Mouse (Mus musculus) stomach, embryonic 16.5 days (tissue): ENCODE measurements around the gene Hdac10. TPM values are rescaled to one million over a fixed set of nuclear protein-coding genes. Genes with fewer than 3 reads are reported as not detected.
A peak's percentile ranks its signal among the peaks of the same experiment; 100 is the strongest.

Experiments
- ATAC-seq: fragments of 200-750 bp; cut with Nextera tagmentation; 2 replicates; pipeline ENCODE4 v1.8.0; 2017; ENCODE audit warnings: moderate number of reproducible peaks, moderate TSS enrichment; ENCODE audit not compliant: insufficient read depth, low FRiP score
- H3K27ac ChIP-seq: fragments of 300-500 bp; sonication (generic); 2 replicates; pipeline ENCODE4 v1.5.1; 2014; ENCODE audit warnings: low read length
- H3K27me3 ChIP-seq: fragments of 300-500 bp; sonication (generic); 2 replicates; pipeline ENCODE4 v1.6.1; 2014; ENCODE audit warnings: low read length, control low read depth, mixed read lengths; ENCODE audit not compliant: control insufficient read depth, insufficient read depth
- H3K36me3 ChIP-seq: fragments of 300-500 bp; sonication (generic); 2 replicates; pipeline ENCODE4 v1.6.1; 2014; ENCODE audit warnings: low read length; ENCODE audit not compliant: control insufficient read depth, insufficient read depth
- H3K4me1 ChIP-seq: fragments of 300-500 bp; sonication (generic); 2 replicates; pipeline ENCODE4 v1.6.1; 2014; ENCODE audit warnings: low read length, control low read depth, mixed read lengths; ENCODE audit not compliant: control insufficient read depth, insufficient read depth
- H3K4me2 ChIP-seq: fragments of 300-500 bp; sonication (generic); 2 replicates; pipeline ENCODE4 v1.6.1; 2014; ENCODE audit warnings: low read depth, low read length, mixed read lengths
- H3K4me3 ChIP-seq: fragments of 300-500 bp; sonication (generic); replicated peaks from 2 replicates; pipeline ENCODE4 v1.5.1; 2014; ENCODE audit warnings: mild to moderate bottlenecking, low read length
- H3K9ac ChIP-seq: fragments of 300-500 bp; sonication (generic); 2 replicates; pipeline ENCODE4 v1.6.1; 2014; ENCODE audit warnings: low read length
- H3K9me3 ChIP-seq: fragments of 300-500 bp; sonication (generic); replicated peaks from 2 replicates; pipeline ENCODE4 v1.6.1; 2016; ENCODE audit warnings: low read length, control low read depth; ENCODE audit not compliant: control insufficient read depth
- WGBS: fragments of 180-500 bp; shearing (Covaris S2); extraction: QIAGEN DNeasy Blood & Tissue Kit; methylation state at CpG from one replicate; pipeline ENCODE4 v1.1.7; 2014; 5-methylcytosine and 5-hydroxymethylcytosine counted together
- polyA plus RNA-seq: library from polyadenylated mRNA; unstranded; fragments of >200 nt; fragmentation: Nextera tagmentation; extraction: Ambion mirVana; gene quantifications from 2 replicates; pipeline ENCODE4 v1.2.1, GENCODE M21; 2015

The Hdac10 gene
- polyA plus RNA-seq, 1 experiment from 2014 or later, result 23.7 TPM

- H3K9me3 ChIP-seq, result no peaks in the 10 kb centered on the region
- H3K4me2 ChIP-seq, result no peak overlapping the region
- peaks cover 26% of the 10 kb centered on the region for H3K36me3 ChIP-seq
- no peak for ATAC-seq
- H3K27me3 ChIP-seq, result peaks cover 16% of the 10 kb centered on the region
- H3K4me3 ChIP-seq, result no peak overlapping the region
- peaks cover 12% of the 10 kb centered on the region for H3K4me1 ChIP-seq
- no peak overlapping the region for H3K27ac ChIP-seq
- H3K9ac ChIP-seq, result no peak overlapping the region
These were observed 23.8 kb upstream of the Hdac10 start for GRCm38 (mm10) chr15:89152312-89152711.

- Histone ChIP-seq H3K4me1 (peaks cover 17% of the 10 kb centered on the region), H3K36me3 (peaks cover 5% of the 10 kb centered on the region; the same call in 1 of the 2 replicates), H3K27ac (no peak overlapping the region), H3K27me3 (peaks cover 26% of the 10 kb centered on the region), H3K4me3 (peak overlapping the region; percentile 67), H3K9me3 (no peaks in the 10 kb centered on the region), H3K9ac (peak overlapping the region; percentile 42; the same call in 1 of the 2 replicates), H3K4me2 (peak overlapping the region; percentile 93)
- 4% methylated on average over 13 of the region's 13 CpGs for WGBS
- 0 out of 2 replicates have a peak, but pooled peaks have one; percentile 8 for ATAC-seq
These were observed 21.5 kb upstream of the Hdac10 start for GRCm38 (mm10) chr15:89150041-89150390.

GRCm38 (mm10) chr15:89149271-89150040 is 21.0 kb upstream of the Hdac10 start, which contains the start of gene Mapk11:
TSS of gene Mapk11 (minus strand) at chr15:89149628.
- peaks cover 17% of the 10 kb centered on the region for H3K4me1 ChIP-seq
- peaks cover 26% of the 10 kb centered on the region for H3K27me3 ChIP-seq
- H3K4me3 ChIP-seq, result peak within 1 kb of the TSS; percentile 67
- WGBS, result under 1% methylated on average over 44 of the region's 61 CpGs
- peak; percentile 65 for ATAC-seq
- H3K9ac ChIP-seq, result peak within 1 kb of the TSS; percentile 77
- peak within 1 kb of the TSS; percentile 34; the same call in 1 of the 2 replicates for H3K27ac ChIP-seq
- H3K4me2 ChIP-seq, result peak within 1 kb of the TSS; percentile 93
- no peaks in the 10 kb centered on the region for H3K36me3 ChIP-seq
- H3K9me3 ChIP-seq, result no peaks in the 10 kb centered on the region

GRCm38 (mm10) chr15:89148496-89149270 is 20.2 kb upstream of the Hdac10 start:
- Histone ChIP-seq H3K4me2 (peak overlapping the region; percentile 93), H3K27ac (no peak overlapping the region), H3K27me3 (peaks cover 26% of the 10 kb centered on the region), H3K4me1 (peaks cover 17% of the 10 kb centered on the region), H3K36me3 (no peaks in the 10 kb centered on the region), H3K4me3 (peak overlapping the region; percentile 67), H3K9ac (peak overlapping the region; percentile 77), H3K9me3 (no peaks in the 10 kb centered on the region)
- no peak for ATAC-seq
- WGBS, result 10% methylated on average over 25 of the region's 25 CpGs

GRCm38 (mm10) chr15:89147895-89148294 is 19.4 kb upstream of the Hdac10 start:
- no peak for ATAC-seq
- H3K27me3 ChIP-seq, result peaks cover 26% of the 10 kb centered on the region
- no peak overlapping the region for H3K9ac ChIP-seq
- H3K4me1 ChIP-seq, result peaks cover 17% of the 10 kb centered on the region
- H3K27ac ChIP-seq, result no peak overlapping the region
- WGBS, result 62% methylated on average over 4 of the region's 4 CpGs
- H3K4me2 ChIP-seq, result no peak overlapping the region
- no peaks in the 10 kb centered on the region for H3K9me3 ChIP-seq
- H3K4me3 ChIP-seq, result no peak overlapping the region
- no peaks in the 10 kb centered on the region for H3K36me3 ChIP-seq

GRCm38 (mm10) chr15:89147456-89147855 is 19.0 kb upstream of the Hdac10 start:
- WGBS, result 27% methylated on average over 10 of the region's 10 CpGs

GRCm38 (mm10) chr15:89147024-89147423 is 18.5 kb upstream of the Hdac10 start:
- Histone ChIP-seq H3K9me3 (no peaks in the 10 kb centered on the region), H3K36me3 (no peaks in the 10 kb centered on the region), H3K27me3 (peaks cover 29% of the 10 kb centered on the region), H3K4me3 (peak overlapping the region; percentile 27), H3K9ac (0 out of 2 replicates have a peak overlapping the region, but pooled peaks have one; percentile 32), H3K4me2 (peak overlapping the region; percentile 50), H3K27ac (no peak overlapping the region), H3K4me1 (peaks cover 17% of the 10 kb centered on the region)
- no peak for ATAC-seq
- 10% methylated on average over 15 of the region's 16 CpGs for WGBS

More at GRCm38 (mm10) chr15:89147456-89147855, 19.0 kb upstream of the Hdac10 start:
- peaks cover 29% of the 10 kb centered on the region for H3K27me3 ChIP-seq
- H3K4me2 ChIP-seq, result no peak overlapping the region
- no peaks in the 10 kb centered on the region for H3K9me3 ChIP-seq
- H3K9ac ChIP-seq, result no peak overlapping the region
- H3K4me3 ChIP-seq, result 0 out of 2 replicates have a peak overlapping the region, but pooled peaks have one; percentile 1
- H3K27ac ChIP-seq, result no peak overlapping the region
- H3K4me1 ChIP-seq, result peaks cover 17% of the 10 kb centered on the region
- ATAC-seq, result no peak
- no peaks in the 10 kb centered on the region for H3K36me3 ChIP-seq

GRCm38 (mm10) chr15:89146537-89146936 is 18.0 kb upstream of the Hdac10 start:
- Histone ChIP-seq H3K9ac (peak overlapping the region; percentile 32; the same call in 1 of the 2 replicates), H3K36me3 (no peaks in the 10 kb centered on the region), H3K4me3 (peak overlapping the region; percentile 27), H3K9me3 (no peaks in the 10 kb centered on the region), H3K4me2 (peak overlapping the region; percentile 50), H3K27me3 (peaks cover 31% of the 10 kb centered on the region), H3K27ac (no peak overlapping the region), H3K4me1 (peaks cover 17% of the 10 kb centered on the region)
- peak; percentile 41; the same call in 1 of the 2 replicates for ATAC-seq
- 1% methylated on average over 27 of the region's 27 CpGs for WGBS
